Mouse (Mus musculus) cerebellum, adult 2 months (tissue): Measurements from ENCODE around the gene Gpatch4.

Experiments used
- CTCF ChIP-seq: fragments of 200-500 bp; IDR thresholded peaks from 2 replicates; pipeline ENCODE4 v1.5.1; 2011; ENCODE audit warnings: low read depth, mild to moderate bottlenecking, control low read depth, low read length, moderate library complexity, borderline replicate concordance; ENCODE audit not compliant: insufficient read depth
- POLR2A ChIP-seq: fragments of 200-500 bp; IDR thresholded peaks from 2 replicates; pipeline ENCODE4 v1.6.1; 2011; ENCODE audit warnings: low read length, control low read depth, borderline replicate concordance; ENCODE audit not compliant: insufficient read depth

GRCm38 (mm10) chr3:88068386-88068785 lies 25.5 kb downstream of the Gpatch4 start:
- TF ChIP-seq CTCF (no peak), POLR2A (no peak)
